Mouse (Mus musculus): ENCODE measurements around the gene Irgm1. TPM values are rescaled to one million over a fixed set of nuclear protein-coding genes. Genes with fewer than 3 reads are reported as not detected.
"Not testable (repeated sequence)": the region's sequence is repeated elsewhere in the genome, so short reads cannot be mapped to it uniquely, and the experiment has no call there.

Irgm1 gene
- total RNA-seq (2018; cell fraction: chromatin; rRNA removed): 100 to 1,000 TPM in 15 of 26 experiments, 10 to 100 TPM in 11; 20.5 to 641 (median 175) TPM
- total RNA-seq (2018; cell fraction: cytosol; rRNA removed): 100 to 1,000 TPM; 128 to 783 (median 543) TPM
- 100 to 1,000 TPM in 18 of 26 experiments, 10 to 100 TPM in 8; 75.1 to 591 (median 408) TPM for total RNA-seq (2018; cell fraction: nucleus; rRNA removed)
- 118 to 323 TPM (median 130 TPM) in 3 replicates for polyA plus RNA-seq (2018)

GRCm38 (mm10) chr11:48871201-48871772, at the start of gene Irgm1:
Gene Irgm1 (minus strand): TSS chr11:48871683.
- 1% methylated on average over 19 of the region's 19 CpGs for WGBS (ENCODE audit: missing documents)
- peaks cover 21% of the 10 kb centered on the region for H3K36me3 ChIP-seq (ENCODE audit: inconsistent target)
- peaks cover 62% of the 10 kb centered on the region for H3K79me2 ChIP-seq (ENCODE audit: inconsistent target)
- peak within 1 kb of the TSS; percentile 60 for H3K4me3 ChIP-seq (ENCODE audit: inconsistent target)
- peak within 1 kb of the TSS; percentile 97 for H3K27ac ChIP-seq

DNA sequence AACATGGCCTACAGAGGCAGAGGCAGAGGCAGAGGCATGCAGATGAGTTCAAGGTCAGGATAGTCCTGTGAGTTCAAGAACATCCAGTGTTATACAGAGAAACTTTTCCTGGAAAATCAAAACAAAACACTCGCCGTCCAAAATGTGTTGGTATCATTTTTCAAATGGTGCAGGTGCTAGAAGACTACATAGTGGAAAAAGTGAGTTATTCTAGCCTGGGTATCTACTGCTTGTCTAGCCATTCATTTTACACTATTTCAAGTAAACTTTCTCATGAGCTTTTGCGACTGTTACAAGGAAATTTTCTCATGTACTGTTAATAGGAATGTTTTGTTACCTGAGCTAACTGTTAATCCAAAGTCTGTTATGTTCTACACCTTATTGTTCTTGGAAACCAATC, 46.9 kb upstream of the Irgm1 start:
- H3K27ac ChIP-seq: no peak overlapping the region
- H3K4me3 ChIP-seq (ENCODE audit: inconsistent target): no peak overlapping the region
- no peaks in the 10 kb centered on the region for H3K79me2 ChIP-seq (ENCODE audit: inconsistent target)
- 97% methylated on average over 3 of the region's 3 CpGs for WGBS (ENCODE audit: missing documents)
- no peaks in the 10 kb centered on the region for H3K36me3 ChIP-seq (ENCODE audit: inconsistent target)

DNA sequence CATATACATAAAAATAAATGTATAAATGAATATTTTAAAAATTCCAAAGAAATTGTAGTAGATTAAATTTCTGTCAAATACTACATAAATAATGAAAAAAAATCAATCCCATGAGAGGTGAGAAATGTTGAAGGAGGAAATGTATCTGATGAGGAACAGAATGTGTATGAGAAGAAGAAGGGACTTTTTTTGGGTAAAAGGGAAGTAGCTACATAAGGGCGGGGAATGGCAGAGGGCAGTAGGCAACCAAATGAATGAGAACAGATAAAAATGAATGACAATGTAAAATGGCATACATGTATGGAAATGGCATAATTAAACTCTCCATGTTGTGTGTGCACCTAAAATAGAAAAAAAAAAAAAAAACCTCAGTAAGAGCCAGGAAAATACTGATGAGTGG, 42.1 kb upstream of the Irgm1 start:
- peaks cover 17% of the 10 kb centered on the region; the same call in 1 of the 2 replicates for H3K36me3 ChIP-seq (ENCODE audit: inconsistent target)
- WGBS (ENCODE audit: missing documents): 43% methylated on average over 1 of the region's 1 CpGs
- no peak overlapping the region for H3K4me3 ChIP-seq (ENCODE audit: inconsistent target)
- H3K27ac ChIP-seq: no peak overlapping the region
- H3K79me2 ChIP-seq (ENCODE audit: inconsistent target): no peaks in the 10 kb centered on the region

DNA sequence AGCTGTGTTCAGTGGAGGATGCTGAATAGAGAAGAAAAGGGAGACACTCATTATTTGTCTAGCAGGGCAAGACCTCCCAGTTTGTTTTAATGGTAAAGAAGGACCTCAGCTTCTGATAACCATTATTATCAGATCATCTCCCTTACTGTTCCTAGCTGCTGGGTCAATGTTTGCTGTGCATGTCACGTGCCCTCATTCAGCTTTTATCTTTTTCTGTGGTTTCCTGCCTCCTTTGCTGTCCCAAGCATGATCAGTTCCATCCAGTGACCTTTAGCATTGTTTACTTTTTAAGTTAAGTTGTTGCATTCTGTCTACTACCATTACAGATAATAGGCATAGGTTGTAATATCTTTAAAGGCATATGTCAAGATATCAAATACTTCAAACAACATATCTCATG, 37.0 kb upstream of the Irgm1 start:
- Histone ChIP-seq H3K4me3 (ENCODE audit: inconsistent target) (no peak overlapping the region), H3K79me2 (ENCODE audit: inconsistent target) (no peaks in the 10 kb centered on the region), H3K36me3 (ENCODE audit: inconsistent target) (peaks cover 17% of the 10 kb centered on the region; the same call in 1 of the 2 replicates), H3K27ac (no peak overlapping the region)
- WGBS (ENCODE audit: missing documents): 67% methylated on average over 1 of the region's 1 CpGs

- WGBS (ENCODE audit: missing documents): 19% methylated on average over 2 of the region's 2 CpGs
- peaks cover 37% of the 10 kb centered on the region for H3K79me2 ChIP-seq (ENCODE audit: inconsistent target)
- H3K27ac ChIP-seq: peak within 1 kb of the TSS; percentile 98
- H3K4me3 ChIP-seq (ENCODE audit: inconsistent target): peak within 1 kb of the TSS; percentile 68
- H3K36me3 ChIP-seq (ENCODE audit: inconsistent target): peaks cover 15% of the 10 kb centered on the region; the same call in 1 of the 2 replicates
Observed at GRCm38 (mm10) chr11:48902021-48902420, 30.5 kb upstream of the Irgm1 start, which contains the start of gene Gm5431. Gene Gm5431 (minus strand): TSS chr11:48902214.

DNA sequence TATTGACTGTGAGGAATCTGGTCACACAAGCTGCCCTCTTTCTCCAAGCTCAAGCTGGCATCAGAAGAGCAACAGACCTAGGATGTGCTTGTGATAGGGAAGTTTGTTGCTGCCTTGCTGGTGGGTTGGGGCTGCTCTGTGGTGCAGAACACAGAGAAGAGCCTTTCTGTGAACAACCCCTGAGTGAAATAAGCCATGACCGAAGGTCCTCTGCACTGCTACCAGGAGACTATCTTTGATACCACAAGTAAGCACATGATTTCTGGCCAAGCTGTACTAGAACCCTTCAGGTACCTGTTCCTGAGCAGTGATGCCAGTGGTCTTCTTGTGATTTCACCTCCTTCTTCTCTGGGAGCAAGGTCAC, 30.1 kb upstream of the Irgm1 start:
- Histone ChIP-seq H3K27ac (peak overlapping the region; percentile 98), H3K79me2 (ENCODE audit: inconsistent target) (peaks cover 42% of the 10 kb centered on the region), H3K36me3 (ENCODE audit: inconsistent target) (peaks cover 20% of the 10 kb centered on the region; the same call in 1 of the 2 replicates), H3K4me3 (ENCODE audit: inconsistent target) (peak overlapping the region; percentile 68)
- 50% methylated on average over 1 of the region's 1 CpGs for WGBS (ENCODE audit: missing documents)

- H3K36me3 ChIP-seq (ENCODE audit: inconsistent target): peaks cover 24% of the 10 kb centered on the region; the same call in 1 of the 2 replicates
- peaks cover 48% of the 10 kb centered on the region for H3K79me2 ChIP-seq (ENCODE audit: inconsistent target)
- WGBS (ENCODE audit: missing documents): 22% methylated on average over 5 of the region's 6 CpGs
- H3K4me3 ChIP-seq (ENCODE audit: inconsistent target): peak overlapping the region; percentile 68
- H3K27ac ChIP-seq: peak overlapping the region; percentile 98
Observed at GRCm38 (mm10) chr11:48900654-48901566, 29.4 kb upstream of the Irgm1 start.

- Histone ChIP-seq H3K4me3 (ENCODE audit: inconsistent target) (no peak overlapping the region), H3K27ac (no peak overlapping the region), H3K79me2 (ENCODE audit: inconsistent target) (peaks cover 64% of the 10 kb centered on the region), H3K36me3 (ENCODE audit: inconsistent target) (peaks cover 24% of the 10 kb centered on the region; the same call in 1 of the 2 replicates)
- 48% methylated on average over 2 of the region's 2 CpGs for WGBS (ENCODE audit: missing documents)
Observed at GRCm38 (mm10) chr11:48898812-48899431, 27.4 kb upstream of the Irgm1 start.

- WGBS (ENCODE audit: missing documents): 100% methylated on average over 1 of the region's 1 CpGs
- no peaks in the 10 kb centered on the region for H3K36me3 ChIP-seq (ENCODE audit: inconsistent target)
- no peak overlapping the region for H3K4me3 ChIP-seq (ENCODE audit: inconsistent target)
- no peak overlapping the region for H3K27ac ChIP-seq
- peaks cover 13% of the 10 kb centered on the region; the same call in 1 of the 2 replicates for H3K79me2 ChIP-seq (ENCODE audit: inconsistent target)
Observed at GRCm38 (mm10) chr11:48876680-48877079, 5.2 kb upstream of the Irgm1 start.

- H3K4me3 ChIP-seq (ENCODE audit: inconsistent target); H3K36me3 ChIP-seq (ENCODE audit: inconsistent target); H3K27ac ChIP-seq: not testable (repeated sequence)
- peaks cover 21% of the 10 kb centered on the region for H3K79me2 ChIP-seq (ENCODE audit: inconsistent target)
- WGBS (ENCODE audit: missing documents): 100% methylated on average over 1 of the region's 1 CpGs
Observed at GRCm38 (mm10) chr11:48875343-48875837, 3.9 kb upstream of the Irgm1 start.

- Histone ChIP-seq H3K27ac (no peak overlapping the region), H3K79me2 (ENCODE audit: inconsistent target) (peaks cover 30% of the 10 kb centered on the region), H3K4me3 (ENCODE audit: inconsistent target) (no peak overlapping the region), H3K36me3 (ENCODE audit: inconsistent target) (no peaks in the 10 kb centered on the region)
- 6% methylated on average over 4 of the region's 4 CpGs for WGBS (ENCODE audit: missing documents)
Observed at GRCm38 (mm10) chr11:48874465-48874864, 3.0 kb upstream of the Irgm1 start.

GRCm38 (mm10) chr11:48873591-48874290, 2.3 kb upstream of the Irgm1 start:
- Histone ChIP-seq H3K36me3 (ENCODE audit: inconsistent target) (0 out of 2 replicates have a peak, but pooled peaks cover under 1% of the 10 kb centered on the region), H3K27ac (peak overlapping the region; percentile 97), H3K79me2 (ENCODE audit: inconsistent target) (peaks cover 38% of the 10 kb centered on the region), H3K4me3 (ENCODE audit: inconsistent target) (no peak overlapping the region)
- 80% methylated on average over 10 of the region's 10 CpGs for WGBS (ENCODE audit: missing documents)

DNA sequence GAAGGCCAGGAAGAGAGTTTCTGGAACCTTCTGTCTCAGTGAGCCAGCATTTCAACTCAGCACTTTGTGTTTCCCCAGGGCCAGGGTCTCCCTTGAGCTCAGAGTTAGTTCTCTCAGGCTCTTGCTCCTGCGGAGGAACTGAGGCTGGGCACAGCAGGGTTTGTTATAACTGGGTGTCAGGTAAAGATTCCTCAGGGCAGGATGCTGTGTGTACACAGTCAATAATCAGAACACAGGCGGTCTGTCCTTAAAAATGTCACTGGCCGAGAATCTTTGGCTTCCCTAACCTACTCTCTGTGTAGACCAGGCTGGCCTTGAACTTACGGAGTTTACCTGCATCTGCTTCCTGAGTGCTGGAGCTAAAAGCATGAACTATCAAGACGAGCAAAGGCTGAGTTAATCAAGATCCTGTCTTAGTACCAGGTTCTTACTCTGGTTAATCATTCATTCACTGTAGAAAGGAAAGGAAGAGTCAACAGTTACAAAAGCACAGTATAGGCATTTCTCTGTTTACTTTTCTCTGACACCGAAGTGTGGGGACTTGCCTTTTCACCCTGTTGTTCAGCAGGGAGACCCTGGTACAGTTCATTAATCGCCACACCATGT, 1.3 kb upstream of the Irgm1 start:
- peak overlapping the region; percentile 60; the same call in 1 of the 2 replicates for H3K4me3 ChIP-seq (ENCODE audit: inconsistent target)

More for the DNA sequence above, 1.3 kb upstream of the Irgm1 start:
- WGBS (ENCODE audit: missing documents): 58% methylated on average over 7 of the region's 7 CpGs
- Histone ChIP-seq H3K36me3 (ENCODE audit: inconsistent target) (peaks cover 6% of the 10 kb centered on the region), H3K79me2 (ENCODE audit: inconsistent target) (peaks cover 47% of the 10 kb centered on the region), H3K27ac (peak overlapping the region; percentile 97)
